Mouse (Mus musculus): ENCODE data around the gene Sf1.

GRCm38 (mm10) chr19:6400096-6401086 is 36.9 kb downstream of the Sf1 start:
- no peak for TF ChIP-seq CTCF (IDR thresholded peaks at IDR 0.05; ENCODE audit: low read depth, low read length)
- no peak for TF ChIP-seq POLR2A (IDR thresholded peaks at IDR 0.05; ENCODE audit: insufficient read depth, low read length)
- no peak for TF ChIP-seq EP300 (IDR thresholded peaks at IDR 0.05; ENCODE audit: insufficient read depth, low read depth, low read length)
